Mouse (Mus musculus): ENCODE data around the gene Inip. TPM values are rescaled to one million over a fixed set of nuclear protein-coding genes. Genes with fewer than 3 reads are reported as not detected.

Inip gene
- polyA plus RNA-seq, 1 experiment, result 10.1 TPM

GRCm38 (mm10) chr4:59815121-59815810, 13.9 kb upstream of the Inip start:
- WGBS, result 38% methylated on average over 4 of the region's 4 CpGs
- Histone ChIP-seq H3K27me3 (ENCODE audit: control insufficient read depth, insufficient read depth, low read length) (no peaks in the 10 kb centered on the region), H3K27ac (ENCODE audit: insufficient read depth, low read length) (peak overlapping the region; percentile 87), H3K36me3 (ENCODE audit: control insufficient read depth, insufficient read depth, low read length) (no peaks in the 10 kb centered on the region), H3K4me1 (ENCODE audit: control insufficient read depth, insufficient read depth, insufficient read length) (peaks cover 52% of the 10 kb centered on the region; the same call in 1 of the 2 replicates), H3K4me3 (ENCODE audit: extremely low read depth, insufficient read depth, insufficient read length) (no peak overlapping the region)
- peak in 1 of 2 experiments; percentile 61 for DNase-seq (ENCODE audit: low read depth in 1 of 2, low spot score in 2 of 2)
- no peak; the same call in 1 of the 2 replicates for TF ChIP-seq POLR2A (IDR thresholded peaks at IDR 0.05; ENCODE audit: low read depth, low read length)
- TF ChIP-seq CTCF (IDR thresholded peaks at IDR 0.05; ENCODE audit: extremely low read depth, insufficient read depth, insufficient read length, insufficient replicate concordance), result no peak

- Histone ChIP-seq H3K27me3 (ENCODE audit: control insufficient read depth, insufficient read depth, low read length) (no peaks in the 10 kb centered on the region), H3K36me3 (ENCODE audit: control insufficient read depth, insufficient read depth, low read length) (no peaks in the 10 kb centered on the region), H3K27ac (ENCODE audit: insufficient read depth, low read length) (peak overlapping the region; percentile 87), H3K4me3 (ENCODE audit: extremely low read depth, insufficient read depth, insufficient read length) (no peak overlapping the region), H3K4me1 (ENCODE audit: control insufficient read depth, insufficient read depth, insufficient read length) (peaks cover 43% of the 10 kb centered on the region; the same call in 1 of the 2 replicates)
- no peak for DNase-seq (ENCODE audit: low read depth in 1 of 2, low spot score in 2 of 2)
- no peak for TF ChIP-seq POLR2A (IDR thresholded peaks at IDR 0.05; ENCODE audit: low read depth, low read length)
- TF ChIP-seq CTCF (IDR thresholded peaks at IDR 0.05; ENCODE audit: extremely low read depth, insufficient read depth, insufficient read length, insufficient replicate concordance), result no peak
- 38% methylated on average over 7 of the region's 7 CpGs for WGBS
These were observed 12.7 kb upstream of the Inip start for GRCm38 (mm10) chr4:59814094-59814493.

GRCm38 (mm10) chr4:59808396-59808795, 7.0 kb upstream of the Inip start:
- Histone ChIP-seq H3K4me1 (ENCODE audit: control insufficient read depth, insufficient read depth, insufficient read length) (peaks cover 11% of the 10 kb centered on the region; the same call in 1 of the 2 replicates), H3K27me3 (ENCODE audit: control insufficient read depth, insufficient read depth, low read length) (no peaks in the 10 kb centered on the region), H3K27ac (ENCODE audit: insufficient read depth, low read length) (no peak overlapping the region), H3K36me3 (ENCODE audit: control insufficient read depth, insufficient read depth, low read length) (no peaks in the 10 kb centered on the region), H3K4me3 (ENCODE audit: extremely low read depth, insufficient read depth, insufficient read length) (no peak overlapping the region)
- 57% methylated on average over 5 of the region's 5 CpGs for WGBS
- no peak for DNase-seq (ENCODE audit: low read depth in 1 of 2, low spot score in 2 of 2)
- TF ChIP-seq POLR2A (IDR thresholded peaks at IDR 0.05; ENCODE audit: low read depth, low read length) (no peak), CTCF (IDR thresholded peaks at IDR 0.05; ENCODE audit: extremely low read depth, insufficient read depth, insufficient read length, insufficient replicate concordance) (peak; percentile 17; the same call in 1 of the 2 replicates)

- H3K4me3 ChIP-seq (ENCODE audit: extremely low read depth, insufficient read depth, insufficient read length), result no peak overlapping the region
- no peak for DNase-seq (ENCODE audit: low read depth in 1 of 2, low spot score in 2 of 2)
- H3K27me3 ChIP-seq (ENCODE audit: control insufficient read depth, insufficient read depth, low read length), result no peaks in the 10 kb centered on the region
- H3K4me1 ChIP-seq (ENCODE audit: control insufficient read depth, insufficient read depth, insufficient read length), result peaks cover 14% of the 10 kb centered on the region; the same call in 1 of the 2 replicates
- H3K27ac ChIP-seq (ENCODE audit: insufficient read depth, low read length), result no peak overlapping the region
- no peak for TF ChIP-seq POLR2A (IDR thresholded peaks at IDR 0.05; ENCODE audit: low read depth, low read length)
- TF ChIP-seq CTCF (IDR thresholded peaks at IDR 0.05; ENCODE audit: extremely low read depth, insufficient read depth, insufficient read length, insufficient replicate concordance), result no peak
- WGBS, result 22% methylated on average over 2 of the region's 2 CpGs
- H3K36me3 ChIP-seq (ENCODE audit: control insufficient read depth, insufficient read depth, low read length), result no peaks in the 10 kb centered on the region
These were observed 6.1 kb upstream of the Inip start for GRCm38 (mm10) chr4:59807521-59807920.

GRCm38 (mm10) chr4:59806879-59807195, 5.4 kb upstream of the Inip start:
- H3K4me3 ChIP-seq (ENCODE audit: extremely low read depth, insufficient read depth, insufficient read length), result peak overlapping the region; percentile 91
- TF ChIP-seq POLR2A (IDR thresholded peaks at IDR 0.05; ENCODE audit: low read depth, low read length) (no peak), CTCF (IDR thresholded peaks at IDR 0.05; ENCODE audit: extremely low read depth, insufficient read depth, insufficient read length, insufficient replicate concordance) (no peak)
- peaks cover 18% of the 10 kb centered on the region; the same call in 1 of the 2 replicates for H3K4me1 ChIP-seq (ENCODE audit: control insufficient read depth, insufficient read depth, insufficient read length)
- no peak for DNase-seq (ENCODE audit: low read depth in 1 of 2, low spot score in 2 of 2)
- H3K27ac ChIP-seq (ENCODE audit: insufficient read depth, low read length), result peak overlapping the region; percentile 91
- WGBS, result 7% methylated on average over 9 of the region's 9 CpGs
- no peaks in the 10 kb centered on the region for H3K27me3 ChIP-seq (ENCODE audit: control insufficient read depth, insufficient read depth, low read length)
- no peaks in the 10 kb centered on the region for H3K36me3 ChIP-seq (ENCODE audit: control insufficient read depth, insufficient read depth, low read length)

GRCm38 (mm10) chr4:59805968-59806878, 4.8 kb upstream of the Inip start:
- no peaks in the 10 kb centered on the region for H3K27me3 ChIP-seq (ENCODE audit: control insufficient read depth, insufficient read depth, low read length)
- no peaks in the 10 kb centered on the region for H3K36me3 ChIP-seq (ENCODE audit: control insufficient read depth, insufficient read depth, low read length)
- peak overlapping the region; percentile 91 for H3K4me3 ChIP-seq (ENCODE audit: extremely low read depth, insufficient read depth, insufficient read length)
- WGBS, result under 1% methylated on average over 49 of the region's 58 CpGs
- DNase-seq (ENCODE audit: low read depth in 1 of 2, low spot score in 2 of 2), result peak in 1 of 2 experiments; percentile 66
- peaks cover 19% of the 10 kb centered on the region; the same call in 1 of the 2 replicates for H3K4me1 ChIP-seq (ENCODE audit: control insufficient read depth, insufficient read depth, insufficient read length)
- no peak for TF ChIP-seq POLR2A (IDR thresholded peaks at IDR 0.05; ENCODE audit: low read depth, low read length)
- no peak for TF ChIP-seq CTCF (IDR thresholded peaks at IDR 0.05; ENCODE audit: extremely low read depth, insufficient read depth, insufficient read length, insufficient replicate concordance)
- H3K27ac ChIP-seq (ENCODE audit: insufficient read depth, low read length), result peak overlapping the region; percentile 91

Data from spleen, adult 2 months (tissue).